Mouse (Mus musculus): ENCODE results near the gene Olfr543.
A peak's percentile ranks its signal among the peaks of the same experiment; 100 is the strongest.
"Not testable (repeated sequence)": the region's sequence is repeated elsewhere in the genome, so short reads cannot be mapped to it uniquely, and the experiment has no call there.

The Olfr543 gene

DNA sequence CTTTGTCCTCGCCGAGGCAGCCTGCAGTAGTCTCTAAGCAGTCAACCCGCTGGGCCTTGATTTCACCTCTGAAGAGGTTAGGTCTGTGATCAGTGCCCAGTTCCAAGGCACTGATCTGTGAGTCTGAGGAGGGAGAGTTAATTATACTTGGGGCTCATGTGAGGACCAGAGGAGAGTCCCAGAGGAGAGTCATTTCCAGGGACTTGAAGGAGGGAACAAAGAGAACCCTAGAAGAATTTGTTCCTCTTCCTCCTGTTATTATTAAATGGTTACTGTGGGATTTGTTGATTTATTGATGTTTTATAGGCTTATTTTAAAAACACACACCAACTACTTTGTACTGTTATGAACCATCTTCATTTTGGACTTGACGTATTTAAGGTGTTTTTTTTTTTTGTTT lies at the start of gene Olfr543:
Gene Olfr543 (minus strand): TSS at position 101 of the 400 bp plus-strand sequence.
- DNase-seq: no peak

DNA sequence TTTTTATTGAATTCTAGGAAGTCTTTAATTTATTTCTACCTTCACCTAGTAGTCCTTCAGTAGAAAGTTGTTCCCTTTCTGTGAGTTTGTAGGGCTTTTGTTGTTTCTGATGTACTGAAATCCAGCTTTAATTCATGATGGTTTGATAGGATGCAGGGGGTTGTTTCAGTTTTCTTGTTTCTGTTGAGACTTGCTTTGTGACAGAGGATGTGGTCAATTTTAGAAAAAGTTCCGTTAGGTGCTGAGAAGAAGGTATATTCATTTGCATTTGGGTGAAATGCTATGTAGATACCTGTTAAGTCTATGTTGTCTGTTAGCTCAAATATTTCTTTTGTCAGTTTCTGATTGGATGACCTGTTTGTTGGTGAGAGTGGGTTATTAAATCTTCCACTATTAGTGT lies 47.6 kb upstream of the Olfr543 start:
- no peak for DNase-seq

DNA sequence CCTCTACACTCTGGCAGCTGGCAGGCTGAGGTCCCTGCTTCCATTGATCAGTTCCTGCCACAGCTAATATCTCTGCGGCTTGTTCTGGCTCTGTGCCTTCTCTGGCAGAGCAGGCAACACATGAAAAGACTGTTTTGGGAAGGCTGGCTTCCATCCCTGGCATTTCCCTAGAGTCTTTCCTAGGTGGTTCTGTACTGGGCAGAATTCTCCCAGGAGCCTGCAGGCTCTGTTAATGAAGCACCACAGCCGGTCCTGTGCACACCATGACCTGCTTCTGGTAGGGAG lies 35.5 kb upstream of the Olfr543 start:
- DNase-seq: peak in 1 of 2 experiments; percentile 69

DNA sequence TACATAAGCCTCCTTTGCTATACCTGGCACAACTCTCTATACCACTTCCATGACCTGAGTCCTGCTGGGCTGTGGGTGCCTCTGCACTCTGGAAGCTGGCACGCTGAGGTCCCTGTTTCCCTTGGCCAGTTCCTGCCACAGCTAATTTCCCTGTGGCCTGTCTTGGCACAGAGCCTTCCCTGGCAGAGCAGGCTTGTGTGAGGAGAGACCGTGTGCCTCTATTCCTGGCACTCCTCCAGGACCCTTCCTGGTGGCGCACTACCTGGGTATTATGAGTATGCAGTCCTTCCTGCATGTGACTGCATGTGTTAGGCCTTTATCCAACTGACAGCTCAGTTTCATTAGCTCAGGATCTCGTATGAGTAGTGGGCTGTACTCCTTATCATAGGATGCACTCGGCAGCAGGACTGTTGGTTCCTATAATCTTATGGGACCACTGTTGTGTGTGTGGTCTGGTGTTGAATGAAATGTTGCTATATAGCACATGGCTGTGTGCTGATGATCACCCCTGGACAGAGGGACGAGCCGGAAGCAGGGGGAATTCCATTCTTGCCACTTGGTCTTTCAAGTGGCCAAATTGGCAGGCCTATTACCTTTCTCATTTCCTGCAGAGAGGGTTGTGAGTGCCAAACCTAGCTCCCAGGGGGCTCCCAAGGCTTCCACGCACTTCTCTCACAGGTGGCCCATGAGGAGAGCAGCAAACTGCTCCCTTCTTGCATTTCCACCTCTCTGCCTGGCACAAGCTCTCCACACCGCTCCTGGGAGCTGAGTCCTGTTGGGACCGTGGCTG lies 35.0 kb upstream of the Olfr543 start:
- peak; percentile 80 to 85 for DNase-seq

DNA sequence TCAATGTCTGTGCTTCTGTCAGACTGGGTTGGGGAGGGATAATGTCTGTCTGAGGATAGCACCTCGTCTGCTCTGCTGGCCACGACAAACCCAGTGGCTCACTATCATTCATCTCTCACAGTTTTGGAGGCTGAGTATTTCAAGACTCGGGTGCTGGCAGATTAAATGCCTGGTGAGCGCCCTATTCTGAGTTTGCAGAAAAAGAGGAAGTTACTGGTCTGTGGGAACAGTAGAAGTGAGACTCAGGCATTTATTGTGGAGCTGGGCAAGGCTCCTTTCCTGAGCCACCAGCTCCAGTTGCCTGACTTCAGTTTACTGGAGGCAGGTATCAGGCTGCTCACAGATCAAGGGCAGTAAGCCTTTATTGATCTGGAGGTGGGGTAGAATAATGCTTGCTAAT lies 32.7 kb upstream of the Olfr543 start:
- DNase-seq: no peak

DNA sequence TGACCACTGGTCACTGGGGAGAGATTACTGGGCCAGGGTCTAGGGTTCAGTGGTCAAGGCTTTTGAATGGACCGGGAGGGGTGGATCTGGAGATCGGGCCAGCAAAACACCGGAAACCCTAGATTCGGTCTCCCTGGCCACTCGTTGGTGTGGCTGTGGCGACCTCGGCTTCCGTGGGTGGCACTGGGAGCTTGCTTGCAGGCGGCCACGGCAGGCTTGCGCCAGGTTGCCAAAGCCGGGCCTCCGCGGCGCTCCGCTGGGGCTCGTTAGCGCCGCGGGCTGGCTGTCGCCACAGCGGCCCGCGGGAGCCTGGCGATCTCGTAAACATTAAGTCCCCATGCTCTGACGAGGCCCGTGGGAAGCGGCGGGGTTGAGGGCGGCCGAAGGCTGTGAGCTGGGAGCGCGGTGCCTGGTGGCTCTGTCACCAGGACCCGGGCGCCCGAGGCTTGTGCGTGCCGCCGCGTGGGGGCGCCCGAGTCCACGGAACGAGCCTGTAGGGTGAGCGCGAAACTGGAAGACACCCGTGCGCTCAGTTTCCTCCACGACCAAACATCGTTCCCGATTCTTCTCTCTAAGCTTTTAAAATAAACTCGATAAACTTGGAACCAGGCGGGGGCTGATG lies 31.4 kb upstream of the Olfr543 start:
- peak; percentile 96 to 97 for DNase-seq

DNA sequence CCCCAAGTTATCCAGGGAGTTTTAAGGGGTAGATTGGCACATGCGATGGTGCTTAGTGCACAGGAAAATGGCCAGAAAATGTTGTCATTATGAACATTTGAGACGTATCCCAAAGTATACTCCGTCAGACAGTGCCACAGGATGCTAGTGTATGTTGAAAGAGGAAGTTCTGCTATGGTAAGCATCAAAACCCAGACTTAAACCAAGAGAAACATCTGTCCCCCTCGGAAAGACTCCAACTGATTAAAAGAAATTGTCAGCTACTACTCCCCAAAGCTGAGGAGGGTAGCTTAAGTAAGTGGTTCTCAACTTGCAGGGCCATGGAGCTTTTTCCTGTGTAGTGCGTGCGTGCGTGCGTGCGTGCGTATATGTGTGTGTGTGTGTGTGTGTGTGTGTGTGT lies 30.4 kb upstream of the Olfr543 start:
- no peak for DNase-seq

DNA sequence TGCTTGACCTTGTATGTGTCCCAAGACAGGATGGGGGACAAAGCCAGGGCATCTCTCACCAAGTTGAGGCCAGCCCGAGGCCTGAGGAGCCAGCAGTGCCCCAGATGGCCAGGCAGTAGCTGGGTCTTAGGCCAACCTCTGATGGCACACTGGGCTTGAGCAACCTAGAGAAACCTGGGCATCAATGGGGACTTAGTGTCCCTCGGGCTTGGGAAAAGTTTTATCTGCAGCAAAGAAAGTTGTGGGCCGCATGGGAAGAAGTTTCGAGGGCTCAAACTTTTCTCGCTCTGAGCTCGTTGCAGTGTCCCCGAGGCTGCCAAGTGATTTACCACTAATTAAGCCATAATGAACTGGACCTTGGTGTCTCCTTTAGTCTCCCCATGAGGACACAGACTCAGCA lies 28.2 kb upstream of the Olfr543 start:
- DNase-seq: no peak

DNA sequence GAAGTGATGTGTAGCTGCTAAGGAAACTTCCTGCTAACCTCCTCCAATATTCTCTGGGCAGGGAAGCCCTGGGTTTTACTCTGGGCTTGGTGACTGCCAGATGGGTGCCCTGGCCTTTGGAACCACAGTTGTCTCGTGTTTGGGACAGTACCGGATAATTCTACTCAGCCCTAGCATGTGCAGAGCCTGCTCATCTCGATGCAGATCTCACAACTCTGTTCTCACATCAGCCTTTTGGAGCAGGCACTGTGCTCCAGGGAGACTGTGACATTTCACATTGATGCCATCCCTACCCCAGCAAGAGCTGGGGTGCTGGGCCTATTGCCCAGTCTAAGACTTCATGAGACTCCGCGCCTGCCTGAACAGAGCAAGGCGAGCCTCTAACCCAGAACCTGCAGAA lies 27.2 kb upstream of the Olfr543 start:
- no peak for DNase-seq

DNA sequence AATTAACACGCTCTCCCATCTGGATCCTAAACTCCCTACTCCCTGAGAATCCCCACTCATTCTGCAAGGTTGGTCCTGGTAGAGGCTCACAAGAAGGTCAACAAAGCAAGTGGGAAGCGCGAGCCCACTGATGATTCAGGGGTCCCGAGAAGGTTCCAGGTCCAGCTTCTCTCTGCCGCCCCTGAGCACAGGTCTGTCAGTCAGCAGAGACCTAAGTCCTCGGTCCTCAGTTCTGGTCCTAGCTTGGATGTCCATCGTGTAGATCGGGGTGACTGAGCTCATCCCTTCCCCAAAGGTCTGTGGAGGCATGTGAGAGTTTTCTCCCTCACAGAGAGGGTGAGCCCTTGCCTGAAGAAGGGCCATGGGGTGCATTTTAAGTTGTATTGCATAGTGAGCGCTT lies 26.6 kb upstream of the Olfr543 start:
- DNase-seq: no peak

DNA sequence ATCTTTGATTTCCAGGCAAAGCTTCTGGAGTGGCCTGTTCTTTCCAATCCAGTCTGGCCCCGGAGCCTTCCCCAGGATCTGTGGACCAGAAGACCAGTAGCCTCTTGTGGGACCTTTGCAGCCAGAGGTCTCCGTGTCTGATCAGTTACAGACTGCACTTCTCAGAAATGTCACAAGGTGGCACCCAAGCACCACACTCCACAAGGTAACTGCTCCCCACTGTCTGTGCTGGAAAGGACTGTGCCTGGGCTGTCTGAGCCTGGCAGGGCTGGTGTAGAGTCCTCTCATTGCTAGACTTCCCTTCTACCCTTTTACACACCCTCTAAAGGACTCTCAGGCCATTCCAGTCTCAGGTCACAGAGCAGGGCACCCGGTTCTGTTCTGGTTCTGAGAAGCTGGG lies 25.4 kb upstream of the Olfr543 start:
- DNase-seq: peak; percentile 87 to 88

DNA sequence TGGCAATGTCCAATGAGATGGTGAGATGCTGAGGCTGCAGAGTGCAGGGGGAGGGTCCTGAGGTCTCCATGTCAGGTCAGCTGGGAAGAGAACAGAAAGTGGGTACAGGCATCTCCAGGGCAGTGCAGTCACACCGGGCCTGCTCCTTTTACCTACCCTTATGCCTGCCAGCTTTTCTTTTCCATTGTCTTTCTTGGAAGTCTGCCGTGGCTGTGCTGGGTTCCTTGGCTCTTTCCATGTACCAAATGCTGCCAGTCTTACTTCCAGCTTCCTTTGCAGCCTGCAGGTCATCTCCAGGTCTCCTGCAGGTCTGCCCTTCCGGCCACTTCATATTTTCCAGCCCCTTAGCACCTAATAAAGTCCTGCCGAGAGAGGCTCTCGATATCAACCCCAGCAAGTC lies 20.5 kb upstream of the Olfr543 start:
- DNase-seq: peak; percentile 49 to 51

DNA sequence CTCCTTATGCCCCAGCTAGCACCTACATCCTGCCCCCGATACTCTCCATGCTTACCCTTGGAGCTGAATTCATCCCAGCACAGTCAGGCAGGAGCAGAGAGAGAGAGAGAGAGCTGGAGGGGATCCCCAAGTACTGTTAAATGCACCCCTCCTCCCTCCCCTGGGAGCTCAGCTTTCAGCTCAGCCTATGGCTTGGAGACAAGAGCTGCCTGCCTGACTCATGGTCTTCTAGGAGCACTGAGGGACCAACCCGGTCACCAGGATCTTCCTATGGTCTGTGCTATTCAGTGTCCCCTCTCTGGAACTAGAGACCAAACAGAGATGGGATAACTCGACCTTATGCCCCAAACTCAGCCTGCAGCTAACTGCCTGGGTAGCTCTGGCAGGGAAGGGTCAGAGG lies 18.0 kb upstream of the Olfr543 start, which contains the start of gene Olfr545:
Gene Olfr545 (minus strand): TSS at position 101 of the 400 bp plus-strand sequence.
- no peak for DNase-seq

DNA sequence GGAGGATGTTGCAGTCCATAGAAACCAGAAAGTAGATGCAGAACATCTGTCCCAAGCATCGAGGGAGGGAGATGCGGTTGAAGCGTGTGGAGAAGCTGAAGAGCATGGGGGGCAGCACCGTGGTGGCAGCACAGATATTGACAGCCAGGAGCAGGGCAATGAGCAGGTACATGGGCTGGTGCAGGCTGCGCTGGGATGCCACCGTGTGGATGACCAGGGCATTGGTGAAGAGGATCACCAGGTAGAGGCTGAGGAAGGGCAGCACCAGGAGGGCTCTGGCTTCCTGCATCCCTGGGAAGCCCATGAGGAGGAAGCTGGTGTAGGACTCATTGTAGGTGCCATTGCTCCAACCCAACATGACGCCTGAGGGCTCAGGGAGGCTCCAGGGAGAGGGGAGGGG lies 12.9 kb upstream of the Olfr543 start:
- DNase-seq: not testable (repeated sequence)

DNA sequence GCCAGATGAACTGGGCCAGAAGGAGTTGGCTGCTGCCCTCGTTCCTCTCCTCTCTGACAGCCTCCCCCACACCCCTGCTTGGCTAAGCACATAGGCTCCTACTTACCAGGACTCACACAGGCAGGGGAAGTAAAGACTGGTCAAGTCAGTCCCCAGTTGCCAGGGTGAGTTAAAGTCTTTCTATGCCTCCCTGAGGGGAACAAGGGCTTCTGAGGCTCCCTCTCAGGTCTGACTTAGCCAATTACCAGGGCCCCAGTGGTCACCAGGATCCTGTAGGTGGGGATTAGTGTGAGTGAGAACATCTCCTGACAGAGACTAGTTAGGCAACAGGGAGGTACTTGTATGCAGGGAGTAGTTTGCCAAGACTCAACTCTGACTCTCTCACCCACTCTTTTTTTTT lies 6.7 kb upstream of the Olfr543 start, which contains the start of gene Olfr544:
Gene Olfr544 (minus strand): TSS at position 153 of the 400 bp plus-strand sequence.
- DNase-seq: peak in 1 of 2 experiments; percentile 16

DNA sequence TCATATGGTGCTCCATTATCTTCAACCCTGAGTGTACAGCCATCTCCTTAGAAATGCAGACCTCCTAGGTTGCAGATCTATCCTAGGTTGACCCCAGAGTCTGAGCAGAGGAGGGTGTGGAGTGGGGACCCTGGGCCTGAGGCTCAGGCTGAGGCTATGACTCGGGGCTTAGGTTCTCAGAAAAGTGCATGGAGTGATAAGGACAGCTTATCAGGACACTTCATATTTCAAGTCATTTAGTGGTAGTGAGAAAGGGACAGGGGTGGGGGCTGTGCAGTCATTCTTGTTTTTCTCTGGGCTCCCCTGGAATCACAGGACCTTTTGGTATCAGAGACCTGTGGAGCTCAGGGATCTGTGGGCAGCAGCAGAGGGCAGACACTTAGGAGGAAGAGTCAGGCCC lies 4.6 kb upstream of the Olfr543 start:
- no peak for DNase-seq

DNA sequence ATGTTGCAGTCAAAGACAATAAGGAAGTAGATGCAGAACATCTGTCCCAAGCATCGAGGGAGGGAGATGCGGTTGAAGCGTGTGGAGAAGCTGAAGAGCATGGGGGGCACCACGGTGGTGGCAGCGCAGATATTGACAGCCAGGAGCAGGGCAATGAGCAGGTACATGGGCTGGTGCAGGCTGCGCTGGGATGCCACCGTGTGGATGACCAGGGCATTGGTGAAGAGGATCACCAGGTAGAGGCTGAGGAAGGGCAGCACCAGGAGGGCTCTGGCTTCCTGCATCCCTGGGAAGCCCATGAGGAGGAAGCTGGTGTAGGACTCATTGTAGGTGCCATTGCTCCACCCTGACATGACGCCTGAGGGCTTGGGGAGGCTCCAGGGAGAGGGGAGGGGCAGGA lies 3.3 kb upstream of the Olfr543 start:
- DNase-seq: not testable (repeated sequence)

DNA sequence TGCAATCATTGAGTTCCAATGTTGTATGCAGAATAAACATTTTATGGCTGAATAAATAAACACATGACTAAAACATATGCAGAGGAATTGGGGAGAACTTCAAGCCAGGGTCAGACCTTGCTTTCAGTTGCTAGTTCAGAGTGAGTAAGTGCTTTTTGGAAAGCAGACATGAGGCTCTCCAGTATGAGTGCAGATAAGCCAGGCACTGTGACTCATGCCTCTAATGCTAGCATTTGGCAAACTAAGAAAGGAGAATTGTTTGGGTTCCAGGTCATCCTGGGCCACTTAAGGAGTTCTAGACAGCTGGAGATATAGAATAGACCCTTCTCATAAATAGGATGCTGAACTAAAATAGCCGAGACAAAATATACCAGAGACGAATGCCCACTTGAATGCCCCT lies 2.2 kb upstream of the Olfr543 start:
- DNase-seq: no peak

DNA sequence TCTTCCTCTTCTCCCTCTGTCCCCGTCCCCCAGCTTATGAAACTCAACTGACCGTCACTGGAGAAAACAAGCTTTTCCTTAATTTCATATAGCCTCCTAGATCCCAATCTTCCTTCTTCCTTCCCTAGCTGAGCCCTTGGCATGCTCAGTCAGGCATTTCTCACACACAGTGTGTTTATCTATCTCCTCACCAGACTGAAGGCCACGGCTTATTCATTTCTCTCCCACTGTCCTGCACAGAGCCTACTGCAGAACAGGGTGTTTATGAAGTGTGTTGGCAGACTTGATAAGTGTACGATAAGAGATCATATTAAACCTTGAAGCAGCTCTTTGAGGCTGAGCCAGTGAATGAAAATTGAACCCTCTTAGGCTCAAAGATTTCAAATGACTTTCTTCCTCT lies 658 bp downstream of the Olfr543 start:
- DNase-seq: no peak

DNA sequence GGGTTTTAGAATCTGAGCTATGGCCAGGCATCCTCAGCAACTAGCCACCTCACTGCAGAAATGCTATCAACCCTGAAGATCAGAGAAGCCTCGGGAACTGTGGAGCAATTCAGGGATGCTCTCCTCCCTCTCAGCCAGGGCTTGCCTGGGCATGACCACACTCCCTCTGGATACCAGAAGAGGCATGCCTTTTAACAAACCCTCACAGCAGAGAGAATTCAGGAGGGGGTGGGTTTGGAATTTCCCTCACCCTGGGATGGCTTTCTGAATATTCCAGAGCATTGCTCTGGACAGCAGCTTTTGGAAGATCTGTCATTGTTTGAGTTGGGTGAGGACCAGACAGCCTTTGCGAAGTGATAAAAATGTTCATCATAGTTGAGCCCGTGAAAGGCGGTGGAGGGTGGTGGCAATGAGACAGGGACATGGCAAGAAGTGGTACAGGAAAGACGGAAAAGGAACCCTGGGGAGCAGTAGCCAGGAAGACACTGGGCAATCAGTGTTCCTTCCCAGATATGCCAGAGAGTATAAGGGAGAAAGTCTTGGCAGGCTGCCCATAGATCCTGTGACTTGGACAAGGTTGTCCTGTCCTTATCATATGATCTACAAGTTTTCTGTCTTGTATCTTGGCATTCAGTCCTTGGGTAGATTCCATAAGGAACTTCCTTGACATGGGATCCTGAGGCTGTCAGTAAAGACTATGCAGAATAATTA lies 2.0 kb downstream of the Olfr543 start:
- DNase-seq: peak; percentile 34 to 41

DNA sequence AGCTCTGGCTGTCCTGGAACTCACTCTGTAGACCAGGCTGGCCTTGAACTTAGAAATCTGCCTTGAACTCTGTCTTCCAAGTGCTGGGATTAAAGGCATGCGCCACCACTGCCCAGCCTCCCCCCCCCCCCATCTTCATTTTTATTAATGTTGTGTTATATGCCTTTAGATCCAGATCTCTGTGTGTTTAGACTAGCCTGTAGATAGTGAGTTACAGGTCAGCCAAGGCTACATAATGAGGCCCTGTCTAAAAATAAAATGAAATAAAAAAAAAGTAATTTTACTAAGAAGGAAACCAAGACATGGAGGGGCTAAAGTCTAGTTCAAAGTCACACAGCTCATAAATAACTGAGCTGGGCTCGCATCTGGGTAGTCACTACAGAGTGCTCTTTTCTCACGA lies 2.6 kb downstream of the Olfr543 start:
- no peak for DNase-seq

DNA sequence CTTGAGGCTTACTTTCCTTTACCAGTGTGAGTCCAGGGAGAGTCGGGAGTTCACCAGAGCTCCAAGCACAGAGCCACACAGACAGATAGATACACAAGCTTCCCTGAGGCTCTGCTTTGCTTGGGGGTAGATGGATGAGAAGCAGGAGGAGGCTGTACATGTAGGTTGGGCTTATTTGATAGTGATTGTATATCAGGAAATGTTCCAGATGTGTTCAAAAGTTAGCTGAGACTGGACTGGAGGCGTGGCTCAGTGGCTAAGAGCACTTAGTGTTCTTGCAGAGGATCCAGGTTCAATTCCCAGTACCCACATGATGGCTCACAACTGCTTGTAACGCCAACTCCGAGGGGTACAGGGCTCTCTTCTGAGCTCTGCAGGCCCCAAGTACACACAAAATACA lies 3.1 kb downstream of the Olfr543 start:
- DNase-seq: no peak

DNA sequence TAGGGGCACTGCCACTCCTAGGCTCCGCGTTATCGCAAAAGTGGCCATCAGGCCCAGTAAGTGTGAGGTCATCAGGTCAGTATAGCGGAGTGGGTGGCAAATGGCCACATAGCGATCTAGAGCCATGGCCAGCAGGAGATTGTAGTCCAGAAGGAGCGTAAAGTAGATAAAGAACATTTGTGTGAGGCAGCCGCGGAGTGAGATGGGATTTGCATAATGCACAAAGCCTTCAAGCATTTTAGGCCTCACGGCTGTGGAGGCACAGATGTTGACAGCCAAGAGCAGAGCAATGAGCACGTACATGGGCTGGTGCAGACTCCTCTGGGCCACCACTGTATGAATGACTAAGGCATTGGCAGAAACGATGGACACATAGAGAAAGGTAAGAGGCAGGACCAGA lies 4.1 kb downstream of the Olfr543 start:
- peak in 1 of 2 experiments; percentile 5 for DNase-seq

DNA sequence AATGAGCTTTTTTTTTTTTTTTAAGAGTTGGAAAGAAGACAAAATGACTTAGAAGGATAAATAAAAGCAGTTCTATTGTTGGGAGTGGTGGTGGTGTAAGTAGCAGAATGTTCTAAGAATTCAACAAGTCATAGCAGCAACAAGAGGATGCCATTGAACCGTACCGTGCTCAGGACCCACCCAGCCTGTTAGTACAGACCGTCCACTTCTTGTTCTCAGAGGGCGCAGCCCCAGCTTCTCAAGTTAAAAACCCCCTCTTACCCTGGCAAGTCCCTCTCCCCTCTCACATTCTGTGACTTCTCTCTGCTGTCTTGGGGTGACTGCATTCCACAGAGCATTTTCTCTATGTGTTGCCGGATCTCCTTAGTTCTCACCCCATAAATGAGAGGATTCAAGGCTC lies 4.9 kb downstream of the Olfr543 start:
- DNase-seq: no peak
